Mouse (Mus musculus) mesoderm, embryonic 11.5 days (tissue): ENCODE results near the gene Ttn.

Experiments used
- DNase-seq: peaks from one replicate; pipeline ENCODE4 v3.0.0-alpha.2; 2012; ENCODE audit warnings: low read depth, low spot score

The Ttn gene

DNA sequence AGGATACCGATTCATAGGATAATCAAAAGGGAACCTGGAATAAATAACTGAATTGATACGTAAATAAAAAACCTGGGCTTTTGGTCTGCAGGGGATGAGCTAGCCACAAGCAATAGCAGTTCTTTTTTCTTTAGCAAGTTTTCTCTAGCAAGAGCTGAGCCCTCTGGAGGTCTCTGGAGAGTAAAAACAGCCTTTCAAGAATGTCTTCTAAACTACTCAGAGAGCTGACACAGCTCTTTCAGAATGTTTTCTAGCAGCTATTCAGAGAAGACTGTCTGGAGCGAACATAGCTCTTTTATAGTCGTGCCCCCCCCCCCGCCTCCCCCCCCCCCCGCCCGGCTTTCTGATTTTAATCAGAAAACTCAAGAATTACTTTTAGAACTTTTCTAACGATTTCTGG, 322.9 kb downstream of the Ttn start:
- no peak for DNase-seq

DNA sequence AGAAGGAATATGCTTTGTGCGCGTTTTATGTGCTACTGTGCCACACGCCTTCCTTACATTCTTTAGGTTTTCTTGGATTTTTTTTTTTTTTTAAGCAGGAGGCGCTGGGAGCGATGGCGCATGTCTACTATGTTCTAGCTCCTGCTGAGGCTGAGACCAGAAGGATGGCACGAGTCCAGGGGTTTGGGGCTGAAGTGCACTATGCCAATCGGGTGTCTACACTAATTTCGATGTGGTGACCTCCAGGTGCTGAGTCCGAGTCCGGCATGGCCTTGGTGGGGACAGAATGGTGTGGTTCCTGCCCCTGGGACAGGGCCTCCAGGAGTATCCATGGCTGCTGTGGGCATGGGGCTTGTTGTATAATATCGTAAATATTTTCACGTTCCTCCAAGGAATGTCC, 323.8 kb downstream of the Ttn start:
- no peak for DNase-seq

DNA sequence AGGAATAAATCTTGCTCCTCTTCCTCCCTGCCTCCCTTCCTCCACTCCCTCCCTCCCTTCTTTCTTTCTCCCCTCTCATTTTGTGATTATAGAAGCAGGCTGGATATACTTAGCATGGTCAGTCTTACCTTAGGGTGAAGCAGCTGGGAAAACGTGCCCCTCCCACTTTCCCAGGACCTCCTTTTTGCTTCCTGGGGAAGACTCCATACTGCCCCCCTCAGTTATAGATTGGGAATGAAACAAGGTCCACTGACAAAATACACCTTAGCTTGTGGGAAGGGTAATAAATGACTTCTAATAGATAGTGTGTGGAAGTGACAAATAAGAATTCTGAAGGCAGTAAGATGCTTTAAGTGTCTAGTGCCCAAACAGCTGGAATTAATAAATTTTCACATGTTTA, 326.4 kb downstream of the Ttn start:
- DNase-seq = no peak

DNA sequence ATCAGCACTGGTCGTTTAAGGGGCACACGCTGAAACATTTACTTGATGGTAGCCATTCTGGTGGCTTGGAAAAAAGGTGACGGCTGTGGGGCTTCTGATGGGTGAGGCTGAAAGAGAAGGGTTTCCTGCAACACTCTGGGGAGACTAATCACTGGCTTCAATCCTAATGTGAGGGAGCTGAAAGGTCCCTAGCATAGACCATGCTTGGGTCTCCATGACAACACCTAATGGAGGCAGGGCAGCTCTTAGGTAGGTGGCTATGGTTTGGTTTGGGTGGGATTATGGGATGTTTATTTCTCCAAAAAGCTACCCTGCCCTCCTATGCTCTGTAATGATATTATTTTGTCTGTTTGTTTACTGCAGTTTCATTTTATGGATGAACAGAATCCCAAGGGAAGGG, 326.9 kb downstream of the Ttn start:
- no peak for DNase-seq

DNA sequence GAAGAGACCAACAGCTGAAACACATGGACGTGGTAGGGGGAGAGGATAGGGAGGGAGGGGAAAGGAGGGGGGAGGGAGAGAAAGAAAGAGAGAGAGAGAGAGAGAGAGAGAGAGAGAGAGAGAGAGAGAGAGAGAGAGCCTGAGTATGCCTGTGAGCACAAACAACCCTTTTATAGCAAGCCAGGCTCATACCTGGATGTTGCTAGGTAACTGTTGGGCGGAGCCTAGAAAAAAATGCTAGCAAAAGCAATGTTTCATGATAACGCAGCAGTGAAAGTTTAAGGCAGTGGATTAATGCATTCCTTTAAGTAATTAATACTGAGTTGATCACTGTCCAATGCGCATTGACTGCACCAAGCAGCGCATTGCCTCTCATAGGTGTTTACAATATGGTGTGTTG, 327.7 kb downstream of the Ttn start:
- DNase-seq = no peak
